Mouse (Mus musculus): ENCODE data around the gene Mfrp. TPM values are rescaled to one million over a fixed set of nuclear protein-coding genes. Genes with fewer than 3 reads are reported as not detected.

The Mfrp gene
- polyA plus RNA-seq, 1 experiment from 2014 or later, result 0.14 TPM

- H3K9me3 ChIP-seq, result no peaks in the 10 kb centered on the region
Observed at GRCm38 (mm10) chr9:44113105-44113789, 11.7 kb downstream of the Mfrp start, which contains the start of the genes Gm49380 and Rnf26. Gene Gm49380, minus strand, starts transcription at chr9:44113500. Gene Rnf26, minus strand, starts transcription at chr9:44113517.

DNA sequence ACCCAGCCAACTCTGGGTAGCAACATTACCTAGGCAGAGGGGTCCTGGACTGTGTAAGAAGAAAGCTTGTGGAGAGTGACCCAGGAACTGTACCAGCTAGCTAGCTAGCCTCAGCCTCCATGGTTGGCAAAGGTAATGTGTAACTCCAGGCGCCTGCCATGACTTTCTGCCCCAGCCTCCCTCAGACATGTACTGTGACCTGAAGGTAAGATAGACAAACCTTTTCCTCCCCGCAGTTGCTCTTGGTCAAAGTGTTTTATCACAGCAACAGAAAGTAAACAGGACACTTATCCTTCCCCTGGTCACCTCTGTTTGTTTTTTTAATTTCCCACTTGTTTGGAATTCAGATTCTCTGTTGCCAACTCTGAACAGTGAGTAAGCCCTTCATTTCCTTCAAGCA, 12.9 kb downstream of the Mfrp start:
- WGBS, result 89% methylated on average over 2 of the region's 2 CpGs
- no peaks in the 10 kb centered on the region for H3K9me3 ChIP-seq
- H3K27ac ChIP-seq, result peak overlapping the region; percentile 82; the same call in 1 of the 2 replicates
- H3K36me3 ChIP-seq, result peaks cover 19% of the 10 kb centered on the region
- DNase-seq (ENCODE audit: low spot score), result no peak
- no peaks in the 10 kb centered on the region for H3K27me3 ChIP-seq (ENCODE audit: insufficient read depth, poor library complexity, severe bottlenecking)
- no peak overlapping the region for H3K4me3 ChIP-seq
- peaks cover 24% of the 10 kb centered on the region for H3K4me1 ChIP-seq (replicated peaks)

More at GRCm38 (mm10) chr9:44113105-44113789, 11.7 kb downstream of the Mfrp start, which contains the start of the genes Gm49380 and Rnf26:
- H3K27me3 ChIP-seq (ENCODE audit: insufficient read depth, poor library complexity, severe bottlenecking), result no peaks in the 10 kb centered on the region
- DNase-seq (ENCODE audit: low spot score), result peak; percentile 96
- H3K4me1 ChIP-seq (replicated peaks), result peaks cover 36% of the 10 kb centered on the region
- peak within 1 kb of the TSS; percentile 90 for H3K27ac ChIP-seq
- H3K36me3 ChIP-seq, result peaks cover 28% of the 10 kb centered on the region
- under 1% methylated on average over 51 of the region's 51 CpGs for WGBS
- peak within 1 kb of the TSS; percentile 71 for H3K4me3 ChIP-seq

DNA sequence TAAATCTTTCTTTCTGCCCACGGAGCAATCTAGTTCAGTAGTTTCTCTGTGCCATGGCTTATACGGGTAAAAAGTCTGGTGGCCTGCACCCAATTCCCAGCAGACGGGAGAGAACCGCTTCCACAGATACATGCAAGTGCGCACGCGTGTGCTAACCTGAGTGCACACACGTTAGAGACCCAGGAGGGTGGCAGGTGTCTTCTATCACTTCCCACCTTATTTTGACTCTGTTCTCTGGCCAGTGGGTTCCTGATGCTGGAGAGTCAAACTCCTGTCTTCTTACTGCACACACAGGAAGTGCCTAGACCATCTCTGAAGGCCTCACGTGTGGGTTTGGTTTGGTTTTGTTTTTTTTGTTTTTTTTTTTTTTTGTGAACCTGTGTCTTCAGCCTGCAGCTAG, 14.1 kb downstream of the Mfrp start:
- H3K4me3 ChIP-seq, result no peak overlapping the region
- WGBS, result 91% methylated on average over 9 of the region's 9 CpGs
- no peak overlapping the region for H3K27ac ChIP-seq
- H3K36me3 ChIP-seq, result peaks cover 8% of the 10 kb centered on the region
- H3K27me3 ChIP-seq (ENCODE audit: insufficient read depth, poor library complexity, severe bottlenecking), result no peaks in the 10 kb centered on the region
- no peak for DNase-seq (ENCODE audit: low spot score)
- H3K4me1 ChIP-seq (replicated peaks), result peaks cover 12% of the 10 kb centered on the region
- H3K9me3 ChIP-seq, result no peaks in the 10 kb centered on the region

- WGBS, result 89% methylated on average over 4 of the region's 4 CpGs
- DNase-seq (ENCODE audit: low spot score), result no peak
Observed at GRCm38 (mm10) chr9:44116182-44116581, 14.7 kb downstream of the Mfrp start.

GRCm38 (mm10) chr9:44119011-44119410, 17.5 kb downstream of the Mfrp start:
- no peaks in the 10 kb centered on the region for H3K36me3 ChIP-seq
- no peaks in the 10 kb centered on the region for H3K4me1 ChIP-seq (replicated peaks)
- no peaks in the 10 kb centered on the region for H3K9me3 ChIP-seq
- DNase-seq (ENCODE audit: low spot score), result peak; percentile 37
- no peak overlapping the region for H3K4me3 ChIP-seq
- H3K27ac ChIP-seq, result no peak overlapping the region
- no peaks in the 10 kb centered on the region for H3K27me3 ChIP-seq (ENCODE audit: insufficient read depth, poor library complexity, severe bottlenecking)
- 49% methylated on average over 5 of the region's 5 CpGs for WGBS

More at GRCm38 (mm10) chr9:44116182-44116581, 14.7 kb downstream of the Mfrp start:
- H3K27ac ChIP-seq, result no peak overlapping the region
- H3K27me3 ChIP-seq (ENCODE audit: insufficient read depth, poor library complexity, severe bottlenecking), result no peaks in the 10 kb centered on the region
- H3K4me1 ChIP-seq (replicated peaks), result peaks cover 9% of the 10 kb centered on the region
- H3K36me3 ChIP-seq, result 0 out of 2 replicates have a peak, but pooled peaks cover 4% of the 10 kb centered on the region
- H3K9me3 ChIP-seq, result no peaks in the 10 kb centered on the region
- H3K4me3 ChIP-seq, result no peak overlapping the region

GRCm38 (mm10) chr9:44119948-44120465, 18.5 kb downstream of the Mfrp start:
- H3K27ac ChIP-seq, result no peak overlapping the region
- H3K27me3 ChIP-seq (ENCODE audit: insufficient read depth, poor library complexity, severe bottlenecking), result no peaks in the 10 kb centered on the region
- H3K36me3 ChIP-seq, result no peaks in the 10 kb centered on the region
- H3K4me3 ChIP-seq, result no peak overlapping the region
- WGBS, result 82% methylated on average over 8 of the region's 8 CpGs
- peaks cover 4% of the 10 kb centered on the region for H3K4me1 ChIP-seq (replicated peaks)
- no peaks in the 10 kb centered on the region for H3K9me3 ChIP-seq
- DNase-seq (ENCODE audit: low spot score), result no peak

DNA sequence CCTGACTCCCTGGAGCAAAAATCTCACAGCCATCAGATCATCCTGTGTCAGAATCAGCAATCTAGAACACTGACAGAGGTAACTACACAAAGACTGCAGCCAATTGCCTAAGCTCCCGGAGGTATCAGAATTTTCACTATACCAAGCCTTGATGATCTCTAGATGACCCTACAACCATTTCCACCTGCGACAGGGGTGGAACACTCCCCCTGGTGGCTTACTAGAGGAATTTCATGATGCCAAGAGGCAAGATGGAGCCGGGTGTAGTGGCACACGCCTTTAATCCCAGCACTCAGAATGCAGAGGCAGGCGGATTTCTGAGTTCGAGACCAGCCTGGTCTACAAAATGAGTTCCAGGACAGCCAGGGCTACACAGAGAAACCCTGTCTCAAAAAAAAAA, 22.8 kb downstream of the Mfrp start:
- no peak for DNase-seq (ENCODE audit: low spot score)
- peaks cover 26% of the 10 kb centered on the region for H3K4me1 ChIP-seq (replicated peaks)
- no peak overlapping the region for H3K4me3 ChIP-seq
- H3K27ac ChIP-seq, result no peak overlapping the region
- H3K9me3 ChIP-seq, result no peaks in the 10 kb centered on the region
- WGBS, result 71% methylated on average over 6 of the region's 6 CpGs
- peaks cover 11% of the 10 kb centered on the region for H3K27me3 ChIP-seq (ENCODE audit: insufficient read depth, poor library complexity, severe bottlenecking)
- no peaks in the 10 kb centered on the region for H3K36me3 ChIP-seq

DNA sequence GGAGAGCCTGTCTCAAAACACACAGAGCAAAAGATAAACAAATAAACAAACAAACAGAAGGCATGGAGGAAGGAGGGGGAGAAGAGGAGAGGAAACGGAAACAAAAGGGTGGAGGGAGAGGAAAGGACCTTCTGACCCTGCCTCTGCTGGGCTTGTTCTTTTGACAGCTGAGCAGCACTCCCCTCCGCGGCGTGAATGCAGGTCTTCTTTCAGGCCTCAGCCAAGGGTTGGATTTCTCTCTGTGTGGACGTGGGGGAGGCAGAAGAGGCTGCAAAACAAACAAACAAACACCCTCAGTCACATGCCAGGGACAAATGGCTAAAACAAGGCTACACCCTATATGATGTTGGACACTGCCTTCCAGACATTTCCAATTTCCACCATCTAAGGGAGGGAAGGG, 23.5 kb downstream of the Mfrp start:
- Histone ChIP-seq H3K27ac (no peak overlapping the region), H3K36me3 (no peaks in the 10 kb centered on the region), H3K4me3 (no peak overlapping the region), H3K9me3 (no peaks in the 10 kb centered on the region), H3K27me3 (ENCODE audit: insufficient read depth, poor library complexity, severe bottlenecking) (peaks cover 15% of the 10 kb centered on the region), H3K4me1 (replicated peaks) (peaks cover 33% of the 10 kb centered on the region)
- WGBS, result 18% methylated on average over 5 of the region's 5 CpGs
- DNase-seq (ENCODE audit: low spot score), result no peak

- Histone ChIP-seq H3K36me3 (no peaks in the 10 kb centered on the region), H3K27me3 (ENCODE audit: insufficient read depth, poor library complexity, severe bottlenecking) (peaks cover 18% of the 10 kb centered on the region), H3K27ac (peak overlapping the region; percentile 59), H3K4me3 (no peak overlapping the region), H3K9me3 (no peaks in the 10 kb centered on the region), H3K4me1 (replicated peaks) (peaks cover 41% of the 10 kb centered on the region)
- peak; percentile 87 for DNase-seq (ENCODE audit: low spot score)
- WGBS, result 36% methylated on average over 18 of the region's 18 CpGs
Observed at GRCm38 (mm10) chr9:44125546-44126428, 24.3 kb downstream of the Mfrp start.

DNA sequence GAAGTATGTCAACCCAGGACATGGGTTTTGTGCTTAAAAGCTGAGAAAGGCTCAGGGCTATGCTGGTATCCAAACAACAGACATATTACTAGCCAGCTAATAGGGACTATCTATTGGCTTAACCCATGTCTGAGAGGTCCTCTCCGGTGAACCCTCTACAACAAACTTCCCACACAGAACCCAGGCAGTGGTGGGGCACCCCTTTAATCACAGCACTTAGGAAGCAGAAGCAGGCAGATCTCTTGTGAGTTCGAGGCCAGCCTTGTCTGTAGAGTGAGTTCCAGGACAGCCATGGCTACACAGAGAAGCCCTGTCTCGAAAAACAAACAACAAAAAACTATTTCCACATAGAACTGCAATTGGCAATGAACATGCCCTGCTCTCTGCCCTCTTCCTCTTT, 25.2 kb downstream of the Mfrp start:
- DNase-seq (ENCODE audit: low spot score), result no peak
- no peak overlapping the region for H3K27ac ChIP-seq
- peaks cover 28% of the 10 kb centered on the region for H3K27me3 ChIP-seq (ENCODE audit: insufficient read depth, poor library complexity, severe bottlenecking)
- H3K4me1 ChIP-seq (replicated peaks), result peaks cover 50% of the 10 kb centered on the region
- no peaks in the 10 kb centered on the region for H3K36me3 ChIP-seq
- H3K9me3 ChIP-seq, result no peaks in the 10 kb centered on the region
- H3K4me3 ChIP-seq, result no peak overlapping the region
- WGBS, result 87% methylated on average over 3 of the region's 3 CpGs

DNA sequence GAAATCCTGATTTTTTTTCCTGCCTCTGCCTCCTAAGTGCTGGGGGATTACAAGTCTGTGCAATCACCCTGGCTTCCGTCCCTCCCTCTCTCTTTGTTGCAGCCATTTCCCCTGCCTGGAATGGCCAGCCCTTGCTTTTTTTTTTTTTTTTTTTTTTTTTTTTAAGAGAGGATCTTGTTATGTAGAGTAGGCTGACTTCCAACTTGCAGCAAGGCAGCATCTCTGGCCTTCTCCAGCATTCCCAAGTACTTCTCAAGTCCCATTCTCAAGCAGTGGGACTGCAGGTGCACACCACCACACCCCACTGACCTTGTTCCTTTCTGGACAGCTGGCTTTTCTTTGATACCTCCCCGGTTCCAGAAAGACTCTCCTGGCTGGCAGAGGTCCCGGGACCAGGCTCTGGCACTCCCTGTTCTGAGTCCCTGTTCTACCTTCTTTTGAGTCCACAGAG, 25.8 kb downstream of the Mfrp start:
- Histone ChIP-seq H3K4me3 (no peak overlapping the region), H3K4me1 (replicated peaks) (peaks cover 52% of the 10 kb centered on the region), H3K9me3 (no peaks in the 10 kb centered on the region), H3K27me3 (ENCODE audit: insufficient read depth, poor library complexity, severe bottlenecking) (peaks cover 34% of the 10 kb centered on the region), H3K27ac (no peak overlapping the region), H3K36me3 (no peaks in the 10 kb centered on the region)
- WGBS, result 62% methylated on average over 3 of the region's 3 CpGs
- DNase-seq (ENCODE audit: low spot score), result no peak

GRCm38 (mm10) chr9:44129633-44130032, 28.1 kb downstream of the Mfrp start:
- 4% methylated on average over 9 of the region's 9 CpGs for WGBS
- Histone ChIP-seq H3K4me1 (replicated peaks) (peaks cover 70% of the 10 kb centered on the region), H3K36me3 (no peaks in the 10 kb centered on the region), H3K9me3 (no peaks in the 10 kb centered on the region), H3K27ac (peak overlapping the region; percentile 87), H3K4me3 (peak overlapping the region; percentile 57), H3K27me3 (ENCODE audit: insufficient read depth, poor library complexity, severe bottlenecking) (peaks cover 56% of the 10 kb centered on the region)
- DNase-seq (ENCODE audit: low spot score), result no peak

Data from hindbrain, embryonic 10.5 days (tissue).